Mouse (Mus musculus): ENCODE results near the gene Hils1. TPM values are rescaled to one million over a fixed set of nuclear protein-coding genes. Genes with fewer than 3 reads are reported as not detected.

Gene Hils1
- total RNA-seq (2021): not detected
- long read RNA-seq: 0 reads

GRCm38 (mm10) chr11:94967419-94967818 lies at the start of gene Hils1:
Gene Hils1 (plus strand): TSS chr11:94967593.
- DNase-seq (ENCODE audit: low spot score in 2 of 2): no peak

GRCm38 (mm10) chr11:94917717-94918116 lies 49.7 kb upstream of the Hils1 start:
- DNase-seq (ENCODE audit: low spot score in 2 of 2): no peak

- no peak for DNase-seq (ENCODE audit: low spot score in 2 of 2)
Observed at GRCm38 (mm10) chr11:94920996-94921401, 46.4 kb upstream of the Hils1 start.

GRCm38 (mm10) chr11:94924977-94925376 lies 42.4 kb upstream of the Hils1 start:
- DNase-seq (ENCODE audit: low spot score in 2 of 2): no peak

- no peak for DNase-seq (ENCODE audit: low spot score in 2 of 2)
Observed at GRCm38 (mm10) chr11:94926431-94926830, 41.0 kb upstream of the Hils1 start.

- DNase-seq (ENCODE audit: low spot score in 2 of 2): no peak
Observed at GRCm38 (mm10) chr11:94927771-94928291, 39.6 kb upstream of the Hils1 start.

GRCm38 (mm10) chr11:94928820-94929219 lies 38.6 kb upstream of the Hils1 start:
- DNase-seq (ENCODE audit: low spot score in 2 of 2): peak; percentile 43 to 48

- DNase-seq (ENCODE audit: low spot score in 2 of 2): no peak
Observed at GRCm38 (mm10) chr11:94929599-94929998, 37.8 kb upstream of the Hils1 start.

- no peak for DNase-seq (ENCODE audit: low spot score in 2 of 2)
Observed at GRCm38 (mm10) chr11:94930151-94930550, 37.2 kb upstream of the Hils1 start.

GRCm38 (mm10) chr11:94933584-94933983 lies 33.8 kb upstream of the Hils1 start:
- DNase-seq (ENCODE audit: low spot score in 2 of 2): no peak

GRCm38 (mm10) chr11:94934526-94934925 lies 32.9 kb upstream of the Hils1 start:
- no peak for DNase-seq (ENCODE audit: low spot score in 2 of 2)

- no peak for DNase-seq (ENCODE audit: low spot score in 2 of 2)
Observed at GRCm38 (mm10) chr11:94936045-94936444, 31.3 kb upstream of the Hils1 start, which contains the start of gene Col1a1. Gene Col1a1 (plus strand): TSS chr11:94936224.

GRCm38 (mm10) chr11:94936851-94937295 lies 30.5 kb upstream of the Hils1 start:
- peak; percentile 92 for DNase-seq (ENCODE audit: low spot score in 2 of 2)

GRCm38 (mm10) chr11:94937335-94937781 lies 30.0 kb upstream of the Hils1 start:
- peak in 1 of 2 experiments; percentile 38 for DNase-seq (ENCODE audit: low spot score in 2 of 2)

GRCm38 (mm10) chr11:94937787-94938186 lies 29.6 kb upstream of the Hils1 start:
- DNase-seq (ENCODE audit: low spot score in 2 of 2): no peak

GRCm38 (mm10) chr11:94938296-94938695 lies 29.1 kb upstream of the Hils1 start:
- no peak for DNase-seq (ENCODE audit: low spot score in 2 of 2)

GRCm38 (mm10) chr11:94939280-94939679 lies 28.1 kb upstream of the Hils1 start:
- peak; percentile 85 to 88 for DNase-seq (ENCODE audit: low spot score in 2 of 2)

- DNase-seq (ENCODE audit: low spot score in 2 of 2): no peak
Observed at GRCm38 (mm10) chr11:94941121-94941520, 26.3 kb upstream of the Hils1 start.

GRCm38 (mm10) chr11:94941776-94942175 lies 25.6 kb upstream of the Hils1 start:
- DNase-seq (ENCODE audit: low spot score in 2 of 2): no peak

- peak; percentile 47 to 48 for DNase-seq (ENCODE audit: low spot score in 2 of 2)
Observed at GRCm38 (mm10) chr11:94942282-94943023, 24.9 kb upstream of the Hils1 start.

- DNase-seq (ENCODE audit: low spot score in 2 of 2): no peak
Observed at GRCm38 (mm10) chr11:94943054-94943453, 24.3 kb upstream of the Hils1 start.

GRCm38 (mm10) chr11:94944295-94944694 lies 23.1 kb upstream of the Hils1 start:
- no peak for DNase-seq (ENCODE audit: low spot score in 2 of 2)

- DNase-seq (ENCODE audit: low spot score in 2 of 2): no peak
Observed at GRCm38 (mm10) chr11:94945236-94945635, 22.2 kb upstream of the Hils1 start.

Data from layer of hippocampus, postnatal 10 days (tissue).